Mouse (Mus musculus) liver, embryonic 14.5 days (tissue): Measurements from ENCODE around the gene Prkab1.

Experiments
- CTCF ChIP-seq: IDR thresholded peaks from 2 replicates; pipeline ENCODE4 v1.5.1; 2016; ENCODE audit warnings: antibody characterized with exemption, low read depth, control low read depth
- EP300 ChIP-seq: IDR thresholded peaks from 2 replicates; pipeline ENCODE4 v1.6.1; 2016; ENCODE audit warnings: antibody characterized with exemption, low read depth

DNA sequence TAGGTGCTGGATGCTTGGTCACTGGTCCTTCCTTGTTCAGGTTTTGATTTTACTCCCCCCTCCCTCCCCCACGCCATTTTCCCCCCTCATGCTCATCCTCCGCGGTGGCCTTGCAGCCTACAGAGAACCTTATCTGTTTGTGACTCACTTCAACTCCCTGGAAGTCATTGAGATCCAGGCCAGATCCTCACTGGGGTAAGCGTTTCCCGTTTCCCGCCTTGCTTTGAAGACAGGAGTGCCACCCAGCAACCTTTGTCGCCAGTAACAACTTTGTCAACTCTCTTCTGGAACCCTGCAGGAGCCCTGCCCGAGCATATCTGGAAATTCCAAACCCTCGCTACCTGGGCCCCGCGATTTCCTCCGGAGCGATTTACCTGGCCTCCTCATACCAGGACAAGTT is 26.9 kb downstream of the Prkab1 start:
- TF ChIP-seq CTCF (no peak), EP300 (no peak)
